In genomic region chr7:25181814-25182213, GRCm38 (mm10) we compare ENCODE assay signal across 8 mouse cellular contexts. TPM values are rescaled to one million over a fixed set of nuclear protein-coding genes. Genes with fewer than 3 reads are reported as not detected.
DNase-seq lines count a peak whose midpoint lies in the region; ATAC-seq and TF ChIP-seq lines count a peak whose summit lies in the region.

No protein-coding gene starts in this region.

- H3K79me2 ChIP-seq in heart, adult 2 months (replicated peaks; ENCODE audit: control insufficient read depth, insufficient read depth, low read length) = no peaks in the 10 kb centered on the region

- peak overlapping the region; percentile 36 for H3K4me2 ChIP-seq in heart, embryonic 16.5 days (ENCODE audit: low read depth, low read length)
- H3K4me2 ChIP-seq in hindbrain, embryonic 15.5 days = peak overlapping the region; percentile 69
- peak overlapping the region; percentile 66 for H3K4me2 ChIP-seq in midbrain, postnatal 0 days (ENCODE audit: low read depth, low read length, poor library complexity, severe bottlenecking)

- TF ChIP-seq CTCF in brain, embryonic 14.5 days (IDR thresholded peaks at IDR 0.05; ENCODE audit: borderline replicate concordance, extremely low read depth, insufficient read depth, insufficient read length) = no peak
- TF ChIP-seq CTCF in midbrain, postnatal 0 days (IDR thresholded peaks at IDR 0.05) = no peak
- no peak for TF ChIP-seq CTCF in heart, adult 2 months (IDR thresholded peaks at IDR 0.05)

- no peak for ATAC-seq in heart, embryonic 16.5 days (replicated peaks; ENCODE audit: extremely low read depth, insufficient read depth, low FRiP score)
- ATAC-seq in hindbrain, embryonic 15.5 days (ENCODE audit: low FRiP score, low read depth) = no peak
- no peak for ATAC-seq in midbrain, postnatal 0 days (ENCODE audit: low FRiP score)

- H3K36me3 ChIP-seq in heart, embryonic 16.5 days (ENCODE audit: control insufficient read depth, insufficient read depth) = no peaks in the 10 kb centered on the region
- H3K36me3 ChIP-seq in hindbrain, embryonic 15.5 days = no peaks in the 10 kb centered on the region
- no peaks in the 10 kb centered on the region for H3K36me3 ChIP-seq in midbrain, postnatal 0 days (ENCODE audit: insufficient read depth, low read length)
- H3K36me3 ChIP-seq in heart, adult 2 months (ENCODE audit: control insufficient read depth, insufficient read depth, low read length) = no peaks in the 10 kb centered on the region

- intact Hi-C loops in heart, adult 2 months (cut with DNase I) = no loop called here

- H3K9ac ChIP-seq in heart, embryonic 16.5 days (ENCODE audit: low read length) = no peak overlapping the region
- peak overlapping the region; percentile 17; the same call in 1 of the 2 replicates for H3K9ac ChIP-seq in hindbrain, embryonic 15.5 days
- H3K9ac ChIP-seq in midbrain, postnatal 0 days (replicated peaks; ENCODE audit: low read length, poor library complexity, severe bottlenecking) = peak overlapping the region; percentile 36
- no peak overlapping the region for H3K9ac ChIP-seq in heart, adult 2 months (ENCODE audit: low read depth, low read length)

- peaks cover 13% of the 10 kb centered on the region for H3K4me1 ChIP-seq in heart, embryonic 16.5 days (ENCODE audit: control insufficient read depth, insufficient read depth, low read length)
- H3K4me1 ChIP-seq in hindbrain, embryonic 15.5 days (replicated peaks) = peaks cover 39% of the 10 kb centered on the region
- peaks cover 6% of the 10 kb centered on the region for H3K4me1 ChIP-seq in midbrain, postnatal 0 days (ENCODE audit: insufficient read depth, low read length)
- H3K4me1 ChIP-seq in heart, adult 2 months (ENCODE audit: control insufficient read depth, insufficient read depth, low read length) = no peaks in the 10 kb centered on the region; the same call in 1 of the 2 replicates

- peaks cover 65% of the 10 kb centered on the region for H3K27me3 ChIP-seq in heart, embryonic 16.5 days (ENCODE audit: control insufficient read depth, insufficient read depth, low read length)
- H3K27me3 ChIP-seq in hindbrain, embryonic 15.5 days = peaks cover 10% of the 10 kb centered on the region; the same call in 1 of the 2 replicates
- peaks cover 4% of the 10 kb centered on the region; the same call in 1 of the 2 replicates for H3K27me3 ChIP-seq in midbrain, postnatal 0 days (ENCODE audit: insufficient read depth, low read length)
- H3K27me3 ChIP-seq in heart, adult 2 months (ENCODE audit: control insufficient read depth, insufficient read depth, low read length) = peaks cover 19% of the 10 kb centered on the region

- TF ChIP-seq EP300 in heart, adult 2 months (IDR thresholded peaks at IDR 0.05; ENCODE audit: insufficient read depth, low read depth, low read length) = no peak

- peak overlapping the region; percentile 13; the same call in 1 of the 2 replicates for H3K4me3 ChIP-seq in heart, embryonic 16.5 days (ENCODE audit: low read length)
- peak overlapping the region; percentile 22 for H3K4me3 ChIP-seq in hindbrain, embryonic 15.5 days
- H3K4me3 ChIP-seq in midbrain, postnatal 0 days (ENCODE audit: low read depth, low read length) = peak overlapping the region; percentile 30
- H3K4me3 ChIP-seq in heart, adult 2 months = no peak overlapping the region

- 7% methylated on average over 21 of the region's 21 CpGs for WGBS in heart, embryonic 16.5 days
- WGBS in hindbrain, embryonic 15.5 days = 2% methylated on average over 21 of the region's 21 CpGs
- WGBS in midbrain, postnatal 0 days = 5% methylated on average over 21 of the region's 21 CpGs
- 9% methylated on average over 21 of the region's 21 CpGs for WGBS in heart, adult 2 months

- H3K27ac ChIP-seq in heart, embryonic 16.5 days (ENCODE audit: low read length) = no peak overlapping the region
- H3K27ac ChIP-seq in hindbrain, embryonic 15.5 days (replicated peaks) = peak overlapping the region; percentile 27; the same call in 1 of the 2 replicates
- H3K27ac ChIP-seq in midbrain, postnatal 0 days (ENCODE audit: low read depth, low read length) = no peak overlapping the region
- H3K27ac ChIP-seq in heart, adult 2 months = no peak overlapping the region

- H3K9me3 ChIP-seq in heart, embryonic 16.5 days (replicated peaks; ENCODE audit: control insufficient read depth, low read length) = no peaks in the 10 kb centered on the region
- no peaks in the 10 kb centered on the region for H3K9me3 ChIP-seq in hindbrain, embryonic 15.5 days
- H3K9me3 ChIP-seq in midbrain, postnatal 0 days (ENCODE audit: low read length) = no peaks in the 10 kb centered on the region

- no peak for DNase-seq in heart, adult 9 months (ENCODE audit: low spot score in 2 of 2)
- peak; percentile 55 for DNase-seq in brain, embryonic 14.5 days (ENCODE audit: low read depth)
- DNase-seq in midbrain, postnatal 0 days (ENCODE audit: low spot score) = peak; percentile 39
- DNase-seq in yolk sac, embryonic 10.5 days (ENCODE audit: low spot score) = no peak
- DNase-seq in heart, adult 2 months = no peak
- no peak for DNase-seq in frontal cortex, postnatal 14 days (ENCODE audit: low spot score in 2 of 2)

- no peak for TF ChIP-seq POLR2A in brain, embryonic 14.5 days (IDR thresholded peaks at IDR 0.05; ENCODE audit: borderline replicate concordance, extremely low read depth, insufficient read depth, insufficient read length, poor library complexity, severe bottlenecking)
- TF ChIP-seq POLR2A in heart, adult 2 months (IDR thresholded peaks at IDR 0.05; ENCODE audit: insufficient read depth, low read depth, low read length) = no peak

RNA-seq across cellular contexts. Expression of gene Pou2f2, which starts 2.3 kb away (rescaled TPM):
- 0.42 and 0.58 TPM in 2 replicates for polyA plus RNA-seq in heart, embryonic 16.5 days (2015; fragmentation: Nextera tagmentation; extraction: Ambion mirVana)
- 44.6 and 57.5 TPM in 2 replicates for polyA plus RNA-seq in brain, embryonic 14.5 days (2012; rRNA removed)
- polyA plus RNA-seq in hindbrain, embryonic 15.5 days (2015; fragmentation: Nextera tagmentation; extraction: Ambion mirVana) = 29.6 and 33.4 TPM in 2 replicates
- total RNA-seq in midbrain, postnatal 0 days (2014; rRNA removed) = 7.6 and 9.0 TPM in 2 replicates
- 28.9 and 35.9 TPM in 2 replicates for polyA plus RNA-seq in midbrain, postnatal 0 days (2015; fragmentation: Nextera tagmentation; extraction: Ambion mirVana)
- under 1 TPM; 0.39 to 0.64 TPM for total RNA-seq in heart, adult 2 months (2021)
- polyA plus RNA-seq in heart, adult 2 months (2012; rRNA removed) = 0.38 and 1.5 TPM in 2 replicates

RNA-seq across cellular contexts. Expression of gene Dedd2, which starts 38.6 kb away (rescaled TPM):
- polyA plus RNA-seq in heart, embryonic 16.5 days (2015; fragmentation: Nextera tagmentation; extraction: Ambion mirVana) = 8.3 and 8.6 TPM in 2 replicates
- polyA plus RNA-seq in brain, embryonic 14.5 days (2012; rRNA removed) = 19.1 and 19.7 TPM in 2 replicates
- 16.5 and 17.3 TPM in 2 replicates for polyA plus RNA-seq in hindbrain, embryonic 15.5 days (2015; fragmentation: Nextera tagmentation; extraction: Ambion mirVana)
- total RNA-seq in midbrain, postnatal 0 days (2014; rRNA removed) = 25.9 and 27.8 TPM in 2 replicates
- polyA plus RNA-seq in midbrain, postnatal 0 days (2015; fragmentation: Nextera tagmentation; extraction: Ambion mirVana) = 17.7 and 18.7 TPM in 2 replicates
- total RNA-seq in heart, adult 2 months (2021) = 10 to 100 TPM; 14.3 to 18.4 TPM
- 18.7 and 21.7 TPM in 2 replicates for polyA plus RNA-seq in heart, adult 2 months (2012; rRNA removed)

RNA-seq across cellular contexts. Expression of gene Zfp526, which starts 39.4 kb away (rescaled TPM):
- polyA plus RNA-seq in heart, embryonic 16.5 days (2015; fragmentation: Nextera tagmentation; extraction: Ambion mirVana) = 2.2 and 2.3 TPM in 2 replicates
- 9.0 and 10.0 TPM in 2 replicates for polyA plus RNA-seq in brain, embryonic 14.5 days (2012; rRNA removed)
- polyA plus RNA-seq in hindbrain, embryonic 15.5 days (2015; fragmentation: Nextera tagmentation; extraction: Ambion mirVana) = 1.6 and 2.1 TPM in 2 replicates
- 8.1 and 9.5 TPM in 2 replicates for total RNA-seq in midbrain, postnatal 0 days (2014; rRNA removed)
- 0.94 and 1.0 TPM in 2 replicates for polyA plus RNA-seq in midbrain, postnatal 0 days (2015; fragmentation: Nextera tagmentation; extraction: Ambion mirVana)
- total RNA-seq in heart, adult 2 months (2021) = 1 to 10 TPM; 7.4 to 9.6 TPM
- polyA plus RNA-seq in heart, adult 2 months (2012; rRNA removed) = 6.9 and 8.1 TPM in 2 replicates

RNA-seq across cellular contexts. Expression of gene Gsk3a, which starts 55.8 kb away (rescaled TPM):
- polyA plus RNA-seq in heart, embryonic 16.5 days (2015; fragmentation: Nextera tagmentation; extraction: Ambion mirVana) = 6.7 and 6.8 TPM in 2 replicates
- 224 and 265 TPM in 2 replicates for polyA plus RNA-seq in brain, embryonic 14.5 days (2012; rRNA removed)
- polyA plus RNA-seq in hindbrain, embryonic 15.5 days (2015; fragmentation: Nextera tagmentation; extraction: Ambion mirVana) = 19.2 and 19.7 TPM in 2 replicates
- total RNA-seq in midbrain, postnatal 0 days (2014; rRNA removed) = 155 and 169 TPM in 2 replicates
- 20.3 and 20.6 TPM in 2 replicates for polyA plus RNA-seq in midbrain, postnatal 0 days (2015; fragmentation: Nextera tagmentation; extraction: Ambion mirVana)
- 10 to 100 TPM; 61.7 to 69.4 TPM for total RNA-seq in heart, adult 2 months (2021)
- 105 and 123 TPM in 2 replicates for polyA plus RNA-seq in heart, adult 2 months (2012; rRNA removed)

Comparison
In these comparisons a context has a peak if more than half of its experiments do, and no peak if none do; other contexts are left out.
1. H3K9ac ChIP-seq: peak in hindbrain, embryonic 15.5 days (single experiment) and midbrain, postnatal 0 days (single experiment); none in heart, embryonic 16.5 days (single experiment) and heart, adult 2 months (single experiment).
2. DNase-seq: peak in brain, embryonic 14.5 days (single experiment) and midbrain, postnatal 0 days (single experiment); none in heart, adult 9 months (0 of 2), yolk sac, embryonic 10.5 days (single experiment), heart, adult 2 months (0 of 2) and frontal cortex, postnatal 14 days (0 of 2).
3. RNA of gene Pou2f2, which starts 2.3 kb away (polyA plus RNA-seq): 44.6 to 57.5 TPM in brain, embryonic 14.5 days, 28.9 to 35.9 TPM in midbrain, postnatal 0 days and 29.6 to 33.4 TPM in hindbrain, embryonic 15.5 days; 0.38 to 1.5 TPM in heart, adult 2 months and 0.42 to 0.58 TPM in heart, embryonic 16.5 days; every median in the first group is over 10 times any median in the second.
4. Peak in every context shown above with its lines, with median percentiles within 50 percentile points of each other: H3K4me2 ChIP-seq.